Mouse (Mus musculus): Measurements from ENCODE around the gene Cct5. TPM values are rescaled to one million over a fixed set of nuclear protein-coding genes. Genes with fewer than 3 reads are reported as not detected.

Gene Cct5
- total RNA-seq, 2 experiments from 2014 or later = 183 to 197 TPM

Other genes with a start within 250 kb of the Cct5 start
- 10 to 100 TPM; 56.1 to 61.6 TPM for gene Ankrd33b, start 234.1 kb downstream of the Cct5 start, total RNA-seq (2021)
- 1 to 10 TPM in 1 of 2 experiments, under 1 TPM in 1; 0.82 to 2.1 TPM for gene Ropn1l, start 148.1 kb downstream of the Cct5 start, total RNA-seq (2021)
- gene March6, start 70.8 kb downstream of the Cct5 start, total RNA-seq (2021) = 100 to 1,000 TPM; 196 to 206 TPM
- 10 to 100 TPM; 14.5 to 16.3 TPM for gene Cmbl, start 36.4 kb downstream of the Cct5 start, total RNA-seq (2021)
- 10 to 100 TPM; 11.4 to 11.8 TPM for gene Fam173b, start within 50 bp of the Cct5 start, total RNA-seq (2021)